Mouse (Mus musculus): ENCODE results near the gene Cntd1.
"Not testable (repeated sequence)": the region's sequence is repeated elsewhere in the genome, so short reads cannot be mapped to it uniquely, and the experiment has no call there.

Cntd1 gene

GRCm38 (mm10) chr11:101330371-101330924, 51.6 kb downstream of the Cntd1 start, which contains the start of gene Aoc3:
Gene Aoc3 (plus strand): TSS chr11:101330605.
- DNase-seq (ENCODE audit: low read depth, low spot score): no peak

- DNase-seq (ENCODE audit: low read depth, low spot score): not testable (repeated sequence)
Observed at GRCm38 (mm10) chr11:101330961-101331360, 52.1 kb downstream of the Cntd1 start.

- no peak for DNase-seq (ENCODE audit: low read depth, low spot score)
Observed at GRCm38 (mm10) chr11:101332537-101332936, 53.7 kb downstream of the Cntd1 start.

- no peak for DNase-seq (ENCODE audit: low read depth, low spot score)
Observed at GRCm38 (mm10) chr11:101334023-101334422, 55.2 kb downstream of the Cntd1 start.

GRCm38 (mm10) chr11:101334516-101334915, 55.7 kb downstream of the Cntd1 start:
- DNase-seq (ENCODE audit: low read depth, low spot score): no peak

- peak; percentile 14 for DNase-seq (ENCODE audit: low read depth, low spot score)
Observed at GRCm38 (mm10) chr11:101335685-101336084, 56.9 kb downstream of the Cntd1 start.

GRCm38 (mm10) chr11:101338123-101338760, 59.4 kb downstream of the Cntd1 start:
- DNase-seq (ENCODE audit: low read depth, low spot score): peak; percentile 26
